Mouse (Mus musculus): ENCODE results near the gene Agap1. TPM values are rescaled to one million over a fixed set of nuclear protein-coding genes. Genes with fewer than 3 reads are reported as not detected.

Agap1 gene
- polyA plus RNA-seq, 1 experiment = 31.6 TPM

DNA sequence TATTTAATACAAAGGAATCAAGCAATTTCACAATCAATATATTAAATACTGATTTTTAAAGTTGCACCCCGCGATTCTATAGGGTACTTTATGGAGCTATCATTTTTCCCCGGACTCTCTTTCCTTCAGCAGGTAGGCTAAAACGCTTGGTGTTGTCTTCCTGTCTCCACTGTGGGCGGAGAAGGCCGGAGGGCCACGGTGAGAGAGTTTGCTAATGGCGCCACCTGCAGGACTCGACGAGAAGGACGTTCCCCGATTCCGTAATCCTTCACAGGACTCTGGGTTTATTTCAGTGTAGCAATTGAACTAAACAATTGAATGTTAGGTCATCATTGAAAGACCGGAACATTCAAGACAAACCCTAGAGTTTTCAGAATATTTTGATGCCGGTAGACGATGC, 488.6 kb downstream of the Agap1 start:
- Histone ChIP-seq H3K27ac (ENCODE audit: insufficient read depth, low read depth, low read length) (no peak overlapping the region), H3K36me3 (ENCODE audit: control insufficient read depth, insufficient read depth, low read length) (no peaks in the 10 kb centered on the region), H3K27me3 (replicated peaks; ENCODE audit: control insufficient read depth, insufficient read depth, low read length) (peaks cover 11% of the 10 kb centered on the region), H3K4me3 (ENCODE audit: insufficient read depth, low read depth, low read length) (no peak overlapping the region), H3K4me1 (ENCODE audit: control insufficient read depth, insufficient read depth, low read length) (no peaks in the 10 kb centered on the region)
- peak; percentile 95 for TF ChIP-seq CTCF (conservative IDR thresholded peaks at IDR 0.05; ENCODE audit: insufficient read depth, insufficient read length, low read depth, low read length)
- TF ChIP-seq POLR2A (IDR thresholded peaks at IDR 0.05; ENCODE audit: low read depth, low read length) = no peak
- WGBS = 3% methylated on average over 16 of the region's 16 CpGs
- DNase-seq = peak; percentile 82

All from kidney, adult 2 months (tissue).